In genomic region chr10:25432938-25433337, GRCm38 (mm10) we compare ENCODE assay signal across 11 mouse cellular contexts.
DNase-seq lines count a peak whose midpoint lies in the region; ATAC-seq and TF ChIP-seq lines count a peak whose summit lies in the region.
"Had no signal": no experiment of that assay in that cellular context is flagged by ENCODE, and none has a peak within 500 bp of the region (broad histone marks: within the 10 kb centered on the region; RNA-seq: fewer than 3 reads in every experiment).

No protein-coding gene starts in this region.

- H3K9me3 ChIP-seq in heart, embryonic 12.5 days (replicated peaks): no peaks in the 10 kb centered on the region
- H3K9me3 ChIP-seq in ES-E14 (ENCODE audit: control insufficient read depth, insufficient read depth, low read depth, low read length): no peaks in the 10 kb centered on the region
- no peaks in the 10 kb centered on the region for H3K9me3 ChIP-seq in heart, embryonic 16.5 days (replicated peaks; ENCODE audit: control insufficient read depth, low read length)

- peak overlapping the region; percentile 60 for H3K27ac ChIP-seq in heart, embryonic 12.5 days (ENCODE audit: poor library complexity, severe bottlenecking)
- no peak overlapping the region; the same call in 1 of the 2 replicates for H3K27ac ChIP-seq in ES-E14 (ENCODE audit: insufficient read depth, low read depth, low read length, poor library complexity, severe bottlenecking)
- peak overlapping the region; percentile 82 for H3K27ac ChIP-seq in heart, embryonic 16.5 days (ENCODE audit: low read length)
- H3K27ac ChIP-seq: hindbrain, embryonic 14.5 days had no signal

- no peaks in the 10 kb centered on the region for H3K27me3 ChIP-seq in heart, embryonic 12.5 days (replicated peaks)
- H3K27me3 ChIP-seq in heart, embryonic 16.5 days (ENCODE audit: control insufficient read depth, insufficient read depth, low read length): no peaks in the 10 kb centered on the region

- peak overlapping the region; percentile 58 for H3K4me2 ChIP-seq in heart, embryonic 12.5 days
- peak overlapping the region; percentile 64 for H3K4me2 ChIP-seq in heart, embryonic 16.5 days (ENCODE audit: low read depth, low read length)
- H3K4me2 ChIP-seq: hindbrain, embryonic 14.5 days had no signal

- peak overlapping the region; percentile 24 for H3K9ac ChIP-seq in heart, embryonic 12.5 days
- H3K9ac ChIP-seq in ES-E14 (ENCODE audit: insufficient read depth, low read depth, low read length, poor library complexity, severe bottlenecking): no peak overlapping the region
- peak overlapping the region; percentile 57 for H3K9ac ChIP-seq in heart, embryonic 16.5 days (ENCODE audit: low read length)
- H3K9ac ChIP-seq: forebrain, postnatal 0 days; hindbrain, embryonic 14.5 days had no signal

- WGBS in heart, embryonic 12.5 days: 12% methylated on average over 5 of the region's 5 CpGs
- 26% methylated on average over 5 of the region's 5 CpGs for WGBS in heart, embryonic 16.5 days

- no peak for ATAC-seq in heart, embryonic 12.5 days (ENCODE audit: insufficient number of reproducible peaks, low FRiP score)
- no peak for ATAC-seq in heart, embryonic 16.5 days (replicated peaks; ENCODE audit: extremely low read depth, insufficient read depth, low FRiP score)
- ATAC-seq: forebrain, postnatal 0 days had no signal

- H3K36me3 ChIP-seq in heart, embryonic 12.5 days: no peaks in the 10 kb centered on the region
- H3K36me3 ChIP-seq in ES-E14 (ENCODE audit: control insufficient read depth, insufficient read depth, low read length, poor library complexity, severe bottlenecking): no peaks in the 10 kb centered on the region
- H3K36me3 ChIP-seq in heart, embryonic 16.5 days (ENCODE audit: control insufficient read depth, insufficient read depth): no peaks in the 10 kb centered on the region

- peak overlapping the region; percentile 26 for H3K4me3 ChIP-seq in heart, embryonic 12.5 days
- peak overlapping the region; percentile 48 to 61; a peak in 3 of 4 replicates for H3K4me3 ChIP-seq in ES-E14 (ENCODE audit: insufficient read depth in 1 of 2, low read depth in 1 of 2, low read length in 2 of 2, poor library complexity in 1 of 2, severe bottlenecking in 1 of 2)
- peak overlapping the region; percentile 46 for H3K4me3 ChIP-seq in heart, embryonic 16.5 days (ENCODE audit: low read length)

- in situ Hi-C loops in ES-E14 (cut with MboI; ENCODE audit: low sequenced_read_pairs in 2 of 2, unreplicated experiment in 2 of 2): no loop called here

- no peak for DNase-seq in heart, adult 18-20 months
- DNase-seq in 3134 (ENCODE audit: extremely low read depth, insufficient read length, low spot score): peak; percentile 38
- DNase-seq in ES-E14 (ENCODE audit: low read depth, low spot score): no peak
- DNase-seq in thymus, postnatal 14 days: no peak
- DNase-seq in layer of hippocampus, adult 9-11 months: no peak
- DNase-seq in cerebellum, adult 18-20 months: no peak
- DNase-seq: cerebellum, adult 9-10 months; forebrain, postnatal 0 days had no signal

- H3K4me1 ChIP-seq in heart, embryonic 12.5 days (replicated peaks): peaks cover 60% of the 10 kb centered on the region
- H3K4me1 ChIP-seq in ES-E14 (ENCODE audit: control insufficient read depth in 2 of 2, insufficient read depth in 2 of 2, low read length in 2 of 2, poor library complexity in 1 of 2): peaks cover 7 to 10% of the 10 kb centered on the region in 2 experiments
- peaks cover 56% of the 10 kb centered on the region for H3K4me1 ChIP-seq in heart, embryonic 16.5 days (ENCODE audit: control insufficient read depth, insufficient read depth, low read length)

TF ChIP-seq in ES-E14, 5 proteins besides CTCF, POLR2A, EP300 and RAD21:
- no peak for TF ChIP-seq MAFK (IDR thresholded peaks at IDR 0.05; ENCODE audit: insufficient read depth, low read depth, low read length)
- no peak for TF ChIP-seq ZNF384 (IDR thresholded peaks at IDR 0.05; ENCODE audit: low read depth, low read length)
- no peak for TF ChIP-seq HCFC1 (IDR thresholded peaks at IDR 0.05; ENCODE audit: borderline replicate concordance, insufficient read depth, low read length)
- TF ChIP-seq CHD2 (IDR thresholded peaks at IDR 0.05; ENCODE audit: low read depth, low read length): no peak
- TF ChIP-seq ZC3H11A (IDR thresholded peaks at IDR 0.05; ENCODE audit: borderline replicate concordance, low read depth, low read length): no peak
TF ChIP-seq in ES-E14: peak in this region for 0.
